Mouse (Mus musculus): Measurements from ENCODE around the gene Bcan.

- TF ChIP-seq POLR2A (IDR thresholded peaks at IDR 0.05; ENCODE audit: borderline replicate concordance, control insufficient read depth, low read depth, low read length) (no peak), CTCF (IDR thresholded peaks at IDR 0.05; ENCODE audit: control insufficient read depth, insufficient read depth, low read length) (no peak)
Measured at GRCm38 (mm10) chr3:88035561-88036293, 35.7 kb upstream of the Bcan start.

All from bone marrow, adult 2 months (tissue).